Mouse (Mus musculus) myocyte (in vitro differentiated cells): ENCODE measurements at regions not wholly inside any gene's neighbourhood (a gene's known extent, or its start where the extent isn't known, plus 50 kb on each side); places are given as distances from the start of the nearest gene placed in this dataset.

Experiments
- CEBPB ChIP-seq: IDR thresholded peaks from 2 replicates; pipeline ENCODE4 v1.6.1; 2011; ENCODE audit warnings: mild to moderate bottlenecking, moderate library complexity; ENCODE audit not compliant: poor library complexity, insufficient read depth, severe bottlenecking
- E2F4 ChIP-seq: IDR thresholded peaks from one replicate; pipeline ENCODE4 v1.6.1; 2011; ENCODE audit warnings: mild to moderate bottlenecking, control low read depth, moderate library complexity; ENCODE audit not compliant: insufficient read depth
- MAX ChIP-seq: IDR thresholded peaks from one replicate; pipeline ENCODE4 v1.6.1; 2011; ENCODE audit warnings: low read depth, mild to moderate bottlenecking, control low read depth
- MYOD1 ChIP-seq, 3 experiments: IDR thresholded peaks; one replicate each; pipeline ENCODE4 v1.6.1; 2011; ENCODE audit warnings: control low read depth in 2 of 3, low read depth in 2 of 3, mild to moderate bottlenecking in 2 of 3, moderate library complexity in 1 of 3; ENCODE audit not compliant: insufficient read length in 2 of 3, control insufficient read depth in 1 of 3
- MYOG ChIP-seq, 3 experiments: IDR thresholded peaks; one replicate each; pipeline ENCODE4 v1.6.1; 2011; ENCODE audit warnings: control low read depth in 2 of 3, low read depth in 2 of 3, mild to moderate bottlenecking in 2 of 3; ENCODE audit not compliant: insufficient read length in 2 of 3, control insufficient read depth in 1 of 3, insufficient read depth in 1 of 3
- POLR2A ChIP-seq: IDR thresholded peaks from one replicate; pipeline ENCODE4 v1.6.1; 2011; ENCODE audit warnings: low read depth, mild to moderate bottlenecking, control low read depth, moderate library complexity; ENCODE audit not compliant: insufficient read length
- POLR2AphosphoS2 ChIP-seq: IDR thresholded peaks from one replicate; pipeline ENCODE4 v1.6.1; 2011; ENCODE audit warnings: low read depth, control low read depth; ENCODE audit not compliant: insufficient read length
- REST ChIP-seq: IDR thresholded peaks from one replicate; pipeline ENCODE4 v1.6.1; 2011; ENCODE audit warnings: mild to moderate bottlenecking, control low read depth, moderate library complexity; ENCODE audit not compliant: insufficient read depth, insufficient read length
- SRF ChIP-seq: IDR thresholded peaks from one replicate; pipeline ENCODE4 v1.6.1; 2011; ENCODE audit warnings: low read depth; ENCODE audit not compliant: control insufficient read depth, insufficient read length
- TCF12 ChIP-seq: IDR thresholded peaks from one replicate; pipeline ENCODE4 v1.6.1; 2011; ENCODE audit warnings: mild to moderate bottlenecking, control low read depth; ENCODE audit not compliant: poor library complexity, insufficient read depth, severe bottlenecking
- TCF3 ChIP-seq: IDR thresholded peaks from one replicate; pipeline ENCODE4 v1.6.1; 2011; ENCODE audit warnings: low read depth, control low read depth; ENCODE audit not compliant: insufficient read length
- USF1 ChIP-seq: IDR thresholded peaks from one replicate; pipeline ENCODE4 v1.6.1; 2011; ENCODE audit warnings: low read depth, mild to moderate bottlenecking, control low read depth, moderate library complexity

DNA sequence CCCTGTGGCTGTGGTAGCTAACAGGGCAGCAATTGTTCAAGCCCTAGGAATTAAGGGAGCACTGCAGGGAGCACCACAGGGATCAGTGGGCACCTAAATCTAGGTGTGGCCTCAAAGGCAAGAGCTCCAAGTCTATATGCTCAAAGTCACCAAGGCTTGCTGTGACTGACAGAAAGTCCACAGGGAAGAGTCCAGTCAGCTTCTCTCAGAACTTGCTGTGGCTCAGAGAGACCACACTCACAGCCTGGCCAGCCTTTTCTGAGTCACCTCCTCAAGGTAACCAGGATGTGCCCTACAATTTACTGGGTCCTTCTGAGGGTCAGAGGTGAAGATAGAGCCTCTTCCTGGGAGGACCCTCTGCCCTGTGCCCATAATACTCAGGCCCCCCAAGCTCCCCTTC lies 86.7 kb downstream of the Zfp706 start:
- TF ChIP-seq TCF12 (no peak), MAX (no peak), SRF (no peak), E2F4 (no peak), USF1 (no peak), POLR2AphosphoS2 (no peak), POLR2A (no peak), MYOG (IDR thresholded peaks at IDR 0.05; ENCODE audit: control insufficient read depth in 1 of 3, insufficient read depth in 1 of 3, insufficient read length in 2 of 3, low read depth in 2 of 3) (no peak), TCF3 (no peak), REST (no peak), CEBPB (no peak), MYOD1 (IDR thresholded peaks at IDR 0.05; ENCODE audit: control insufficient read depth in 1 of 3, insufficient read length in 2 of 3, low read depth in 2 of 3) (no peak)
